Mouse (Mus musculus): ENCODE measurements around the gene Hnrnpa3. TPM values are rescaled to one million over a fixed set of nuclear protein-coding genes. Genes with fewer than 3 reads are reported as not detected.
A peak's percentile ranks its signal among the peaks of the same experiment; 100 is the strongest.
"Not testable (repeated sequence)": the region's sequence is repeated elsewhere in the genome, so short reads cannot be mapped to it uniquely, and the experiment has no call there.

Hnrnpa3 gene
- polyA plus RNA-seq, 1 experiment: 136 TPM

DNA sequence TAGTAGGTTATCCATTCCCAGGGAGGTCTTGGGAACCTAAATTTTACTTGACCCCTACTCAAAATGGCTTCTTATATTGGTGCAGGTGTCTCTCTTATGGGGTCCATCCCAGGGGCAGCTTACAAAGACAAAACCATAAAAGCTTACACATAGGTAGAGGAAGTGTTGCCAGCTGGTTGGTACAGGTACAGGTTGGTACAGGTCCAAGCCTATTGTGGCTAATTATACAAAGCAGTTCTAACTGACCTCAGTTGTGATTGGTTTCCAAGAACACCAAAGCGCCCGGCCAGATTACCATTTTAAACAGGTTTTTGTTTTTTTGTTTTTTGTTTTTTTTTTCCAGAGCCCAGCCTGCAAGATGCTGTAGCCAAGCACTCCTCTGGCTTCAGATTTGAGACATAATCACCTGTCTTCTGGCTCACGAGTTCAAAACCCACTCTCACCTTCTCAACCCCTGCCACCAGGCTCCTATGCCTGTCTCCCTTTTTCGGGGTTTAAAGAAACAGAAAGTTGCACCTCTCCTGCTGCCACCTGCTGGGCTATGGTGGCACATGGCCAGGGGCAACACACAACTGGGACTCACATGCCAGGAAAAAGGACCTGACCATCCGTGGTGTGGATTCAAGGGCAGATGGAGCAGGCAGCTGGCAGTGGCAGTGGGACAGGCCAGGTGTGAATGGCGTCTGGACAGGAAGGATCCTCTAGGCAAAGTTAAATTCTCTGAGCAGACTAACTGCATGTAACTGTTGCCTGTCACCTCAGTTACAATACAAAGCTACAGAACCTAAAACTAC lies 22.6 kb upstream of the Hnrnpa3 start:
- Histone ChIP-seq H3K4me1 (peaks cover 24% of the 10 kb centered on the region), H3K4me3 (replicated peaks) (peak overlapping the region; percentile 59), H3K36me3 (replicated peaks; ENCODE audit: low read length) (no peaks in the 10 kb centered on the region), H3K27me3 (replicated peaks) (no peaks in the 10 kb centered on the region), H3K9me3 (no peaks in the 10 kb centered on the region)
- TF ChIP-seq FLI1 (IDR thresholded peaks at IDR 0.05; ENCODE audit: low read length): no peak
- TF ChIP-seq GATA1 (IDR thresholded peaks at IDR 0.05; ENCODE audit: borderline replicate concordance, low read length): no peak

DNA sequence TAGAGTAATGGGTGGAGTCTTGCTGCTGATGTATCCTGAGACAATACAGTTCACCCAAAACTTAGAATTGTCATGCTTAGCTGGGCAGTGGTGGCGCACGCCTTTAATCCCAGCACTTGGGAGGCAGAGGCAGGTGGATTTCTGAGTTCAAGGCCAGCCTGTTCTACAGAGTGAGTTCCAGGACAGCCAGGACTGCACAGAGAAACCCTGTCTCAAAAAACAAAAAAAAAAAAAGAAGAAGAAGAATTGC lies 22.1 kb upstream of the Hnrnpa3 start:
- H3K4me1 ChIP-seq: peaks cover 20% of the 10 kb centered on the region
- H3K9me3 ChIP-seq; H3K36me3 ChIP-seq (replicated peaks; ENCODE audit: low read length); H3K27me3 ChIP-seq (replicated peaks); H3K4me3 ChIP-seq (replicated peaks): not testable (repeated sequence)

- Histone ChIP-seq H3K9me3 (no peaks in the 10 kb centered on the region), H3K4me1 (peaks cover 20% of the 10 kb centered on the region)
- no peak for TF ChIP-seq FLI1 (IDR thresholded peaks at IDR 0.05; ENCODE audit: low read length)
- no peak for TF ChIP-seq GATA1 (IDR thresholded peaks at IDR 0.05; ENCODE audit: borderline replicate concordance, low read length)
Observed at GRCm38 (mm10) chr2:75637361-75637760, 21.7 kb upstream of the Hnrnpa3 start.

DNA sequence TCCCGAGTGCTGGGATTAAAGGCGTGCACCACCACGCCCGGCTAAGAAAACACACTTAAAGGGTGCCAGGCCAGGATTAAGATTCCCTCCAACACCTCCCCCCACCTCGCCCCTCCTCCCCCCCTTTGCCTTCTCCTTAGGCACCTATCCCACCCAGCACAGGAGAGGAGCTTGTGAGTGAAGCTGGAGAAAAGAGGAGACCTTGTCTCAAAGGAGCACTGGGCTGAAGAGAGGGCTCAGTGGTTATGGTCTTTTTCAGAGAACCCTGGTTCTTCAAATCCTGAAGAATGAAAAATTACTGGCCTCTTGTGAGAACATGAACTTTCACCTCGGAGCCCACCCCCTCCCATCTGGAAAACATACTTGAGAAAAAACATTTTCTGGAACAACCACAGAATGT lies 21.2 kb upstream of the Hnrnpa3 start:
- H3K9me3 ChIP-seq; H3K36me3 ChIP-seq (replicated peaks; ENCODE audit: low read length); H3K27me3 ChIP-seq (replicated peaks); H3K4me3 ChIP-seq (replicated peaks): not testable (repeated sequence)
- H3K4me1 ChIP-seq: peaks cover 21% of the 10 kb centered on the region

More at GRCm38 (mm10) chr2:75637361-75637760, 21.7 kb upstream of the Hnrnpa3 start:
- no peaks in the 10 kb centered on the region for H3K36me3 ChIP-seq (replicated peaks; ENCODE audit: low read length)
- H3K4me3 ChIP-seq (replicated peaks): no peak overlapping the region
- H3K27me3 ChIP-seq (replicated peaks): no peaks in the 10 kb centered on the region

GRCm38 (mm10) chr2:75639535-75639934 lies 19.5 kb upstream of the Hnrnpa3 start:
- H3K4me1 ChIP-seq: peaks cover 23% of the 10 kb centered on the region
- not testable (repeated sequence) for H3K9me3 ChIP-seq; H3K4me3 ChIP-seq (replicated peaks)

GRCm38 (mm10) chr2:75642312-75642711 lies 16.7 kb upstream of the Hnrnpa3 start:
- not testable (repeated sequence) for H3K9me3 ChIP-seq; H3K27me3 ChIP-seq (replicated peaks); H3K4me3 ChIP-seq (replicated peaks); H3K36me3 ChIP-seq (replicated peaks; ENCODE audit: low read length)
- peaks cover 15% of the 10 kb centered on the region for H3K4me1 ChIP-seq

More at GRCm38 (mm10) chr2:75639535-75639934, 19.5 kb upstream of the Hnrnpa3 start:
- H3K36me3 ChIP-seq (replicated peaks; ENCODE audit: low read length); H3K27me3 ChIP-seq (replicated peaks): not testable (repeated sequence)

- Histone ChIP-seq H3K4me3 (replicated peaks) (no peak overlapping the region), H3K4me1 (peaks cover 15% of the 10 kb centered on the region), H3K27me3 (replicated peaks) (no peaks in the 10 kb centered on the region), H3K9me3 (no peaks in the 10 kb centered on the region), H3K36me3 (replicated peaks; ENCODE audit: low read length) (peaks cover 3% of the 10 kb centered on the region)
- TF ChIP-seq FLI1 (IDR thresholded peaks at IDR 0.05; ENCODE audit: low read length) (no peak), GATA1 (IDR thresholded peaks at IDR 0.05; ENCODE audit: borderline replicate concordance, low read length) (no peak)
Observed at GRCm38 (mm10) chr2:75642795-75643550, 16.1 kb upstream of the Hnrnpa3 start.

GRCm38 (mm10) chr2:75643950-75644349 lies 15.1 kb upstream of the Hnrnpa3 start:
- Histone ChIP-seq H3K9me3 (no peaks in the 10 kb centered on the region), H3K36me3 (replicated peaks; ENCODE audit: low read length) (peaks cover 3% of the 10 kb centered on the region), H3K27me3 (replicated peaks) (no peaks in the 10 kb centered on the region), H3K4me1 (peaks cover 15% of the 10 kb centered on the region), H3K4me3 (replicated peaks) (no peak overlapping the region)
- TF ChIP-seq GATA1 (IDR thresholded peaks at IDR 0.05; ENCODE audit: borderline replicate concordance, low read length) (no peak), FLI1 (IDR thresholded peaks at IDR 0.05; ENCODE audit: low read length) (no peak)

DNA sequence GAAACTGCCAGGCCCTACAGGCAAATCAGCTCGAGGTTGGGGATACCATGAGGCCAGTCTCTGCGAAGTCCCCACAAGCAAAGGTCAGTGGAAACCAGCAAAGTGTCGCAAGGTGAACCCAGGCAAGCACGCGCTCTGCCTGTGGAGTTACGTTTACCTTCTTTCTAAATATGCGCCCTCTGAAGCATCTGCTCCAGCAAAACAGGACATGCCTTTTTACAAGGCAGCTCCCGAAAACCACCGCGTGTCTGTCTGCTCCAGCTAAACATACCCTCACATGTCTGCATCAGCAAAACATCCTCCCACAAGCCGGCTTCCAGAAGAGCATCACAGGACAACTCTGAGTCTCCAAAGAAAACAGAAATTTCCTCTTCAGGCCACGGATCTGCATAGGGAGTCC lies 13.8 kb upstream of the Hnrnpa3 start:
- H3K9me3 ChIP-seq: no peaks in the 10 kb centered on the region
- H3K36me3 ChIP-seq (replicated peaks; ENCODE audit: low read length): peaks cover 3% of the 10 kb centered on the region
- peaks cover 15% of the 10 kb centered on the region for H3K4me1 ChIP-seq
- no peak for TF ChIP-seq GATA1 (IDR thresholded peaks at IDR 0.05; ENCODE audit: borderline replicate concordance, low read length)
- no peak for TF ChIP-seq FLI1 (IDR thresholded peaks at IDR 0.05; ENCODE audit: low read length)
- H3K27me3 ChIP-seq (replicated peaks): no peaks in the 10 kb centered on the region
- no peak overlapping the region for H3K4me3 ChIP-seq (replicated peaks)

DNA sequence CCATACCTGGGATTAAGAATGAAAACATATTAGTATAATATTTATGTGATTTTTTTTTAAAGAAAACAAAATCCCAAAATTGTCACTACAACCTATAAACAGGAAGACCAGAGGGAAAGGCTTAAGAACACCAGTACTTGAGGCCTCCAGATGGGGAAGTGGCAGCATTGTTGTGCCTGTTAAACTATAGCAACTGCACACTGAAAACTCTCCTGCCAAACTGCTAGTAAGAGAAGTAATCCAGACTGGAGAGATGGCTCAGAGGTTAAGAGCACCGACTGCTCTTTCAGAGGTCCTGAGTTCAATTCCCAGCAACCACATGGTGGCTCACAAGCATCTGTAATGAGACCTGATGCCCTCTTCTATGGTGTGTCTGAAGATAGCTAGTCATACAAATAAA lies 8.6 kb upstream of the Hnrnpa3 start:
- no peaks in the 10 kb centered on the region for H3K36me3 ChIP-seq (replicated peaks; ENCODE audit: low read length)
- no peaks in the 10 kb centered on the region for H3K9me3 ChIP-seq
- H3K4me1 ChIP-seq: peaks cover 19% of the 10 kb centered on the region
- no peak overlapping the region for H3K4me3 ChIP-seq (replicated peaks)
- TF ChIP-seq FLI1 (IDR thresholded peaks at IDR 0.05; ENCODE audit: low read length): no peak
- no peak for TF ChIP-seq GATA1 (IDR thresholded peaks at IDR 0.05; ENCODE audit: borderline replicate concordance, low read length)
- no peaks in the 10 kb centered on the region for H3K27me3 ChIP-seq (replicated peaks)

GRCm38 (mm10) chr2:75653150-75653549 lies 5.9 kb upstream of the Hnrnpa3 start:
- no peaks in the 10 kb centered on the region for H3K9me3 ChIP-seq
- H3K27me3 ChIP-seq (replicated peaks): no peaks in the 10 kb centered on the region
- H3K36me3 ChIP-seq (replicated peaks; ENCODE audit: low read length): peaks cover 7% of the 10 kb centered on the region
- no peak overlapping the region for H3K4me3 ChIP-seq (replicated peaks)
- TF ChIP-seq FLI1 (IDR thresholded peaks at IDR 0.05; ENCODE audit: low read length) (no peak), GATA1 (IDR thresholded peaks at IDR 0.05; ENCODE audit: borderline replicate concordance, low read length) (no peak)
- peaks cover 40% of the 10 kb centered on the region for H3K4me1 ChIP-seq

Data from megakaryocyte, embryonic 14.5 days (primary cell).